Mouse (Mus musculus) urinary bladder, postnatal 36 days (tissue): ENCODE data around the gene Cpeb4.
"Not testable (repeated sequence)": the region's sequence is repeated elsewhere in the genome, so short reads cannot be mapped to it uniquely, and the experiment has no call there.

Source experiments
- DNase-seq, 2 experiments: peaks; one replicate each; pipeline ENCODE4 v3.0.0; 2022; ENCODE audit warnings: low spot score in 2 of 2, mixed read lengths in 1 of 2

The Cpeb4 gene

DNA sequence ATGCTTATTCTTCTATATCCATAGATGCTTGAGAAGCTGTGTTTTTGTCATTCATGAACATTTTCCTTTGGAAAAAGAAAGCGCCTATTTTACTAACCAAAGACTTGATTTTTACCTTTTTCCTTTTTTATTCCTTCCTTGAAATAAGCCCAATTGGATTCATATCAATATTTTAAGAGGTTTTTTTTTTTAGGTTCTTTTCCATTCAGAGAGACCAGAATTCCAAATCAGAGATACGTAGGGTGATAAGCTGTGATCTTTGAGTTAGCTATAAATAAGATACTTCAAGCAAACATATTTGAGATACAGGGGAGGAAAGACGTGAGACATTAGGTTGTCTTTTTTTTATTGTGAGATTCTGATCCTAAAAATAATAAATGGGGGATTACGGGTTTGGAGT, at the start of gene Cpeb4:
Gene Cpeb4 (plus strand): TSS at position 301 of the 400 bp plus-strand sequence.
- DNase-seq, result no peak

DNA sequence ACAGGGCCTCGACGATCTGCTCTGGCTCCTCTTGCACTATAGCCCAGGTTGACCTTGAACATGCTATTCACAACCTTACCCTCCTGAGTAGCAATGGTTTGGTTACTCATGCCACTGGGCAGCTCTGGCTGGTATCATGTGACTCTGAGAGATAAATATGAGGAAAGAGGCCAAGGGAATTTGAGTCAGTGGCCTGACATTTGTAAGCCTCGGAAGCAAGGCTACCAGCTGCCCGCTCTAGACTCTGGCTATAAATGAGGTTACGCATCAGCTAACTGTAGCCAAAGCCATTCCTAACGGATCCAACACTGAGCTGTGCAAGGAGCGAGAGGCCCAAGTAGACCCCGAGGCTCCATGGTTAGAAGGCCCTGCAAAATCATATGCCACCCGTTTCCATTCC, 49.5 kb upstream of the Cpeb4 start:
- no peak for DNase-seq

DNA sequence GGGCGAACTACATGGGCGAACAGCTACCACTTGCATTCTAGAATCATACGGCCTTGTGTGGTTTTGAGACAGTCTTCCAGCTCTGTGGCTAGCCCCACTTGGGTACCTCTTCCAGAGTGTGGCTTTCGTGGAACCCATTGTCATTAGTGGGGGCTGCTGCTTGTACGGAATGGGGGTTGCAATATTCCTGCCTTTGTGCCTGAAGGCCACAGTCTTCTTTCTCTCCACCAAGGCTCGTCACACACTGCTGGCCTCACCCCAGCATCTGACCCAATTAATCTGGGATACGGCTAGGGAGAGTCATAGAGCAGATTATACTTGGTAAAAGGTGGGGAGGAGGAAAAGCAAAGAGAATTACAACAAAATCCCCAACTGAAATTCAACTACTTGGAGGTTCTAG, 48.5 kb upstream of the Cpeb4 start:
- DNase-seq, result no peak

DNA sequence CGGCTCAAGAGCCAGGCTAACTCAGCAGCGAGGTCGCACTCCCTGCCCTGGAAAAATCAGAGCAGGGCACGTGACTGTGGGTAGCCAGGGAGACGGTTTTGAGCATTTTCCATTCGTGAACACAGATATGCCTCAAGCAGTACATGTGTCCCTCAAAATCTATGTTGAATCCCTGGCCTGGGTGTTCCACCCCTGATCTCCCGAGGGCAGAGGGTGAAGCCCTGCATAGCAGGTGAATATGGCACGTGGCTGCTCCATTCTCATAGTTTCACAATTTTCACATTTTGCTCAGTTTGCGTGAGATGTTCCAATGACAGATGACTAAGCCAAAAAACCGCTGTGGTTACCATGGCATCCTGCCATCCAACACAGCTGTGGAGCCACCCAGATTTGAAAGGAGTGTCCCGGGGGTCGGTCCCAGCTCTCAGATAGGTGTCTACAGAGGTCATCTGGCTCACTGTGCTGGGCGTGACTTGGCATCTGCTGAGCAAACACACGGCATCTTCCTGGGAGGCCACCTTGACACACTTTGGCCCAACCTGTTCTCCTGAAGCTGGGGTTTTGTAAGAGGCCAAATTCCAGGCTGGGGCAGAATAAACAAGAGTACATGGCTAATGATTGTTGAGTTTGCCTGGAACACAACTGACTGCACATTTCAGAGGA, 47.4 kb upstream of the Cpeb4 start:
- DNase-seq, result peak; percentile 56 to 70

DNA sequence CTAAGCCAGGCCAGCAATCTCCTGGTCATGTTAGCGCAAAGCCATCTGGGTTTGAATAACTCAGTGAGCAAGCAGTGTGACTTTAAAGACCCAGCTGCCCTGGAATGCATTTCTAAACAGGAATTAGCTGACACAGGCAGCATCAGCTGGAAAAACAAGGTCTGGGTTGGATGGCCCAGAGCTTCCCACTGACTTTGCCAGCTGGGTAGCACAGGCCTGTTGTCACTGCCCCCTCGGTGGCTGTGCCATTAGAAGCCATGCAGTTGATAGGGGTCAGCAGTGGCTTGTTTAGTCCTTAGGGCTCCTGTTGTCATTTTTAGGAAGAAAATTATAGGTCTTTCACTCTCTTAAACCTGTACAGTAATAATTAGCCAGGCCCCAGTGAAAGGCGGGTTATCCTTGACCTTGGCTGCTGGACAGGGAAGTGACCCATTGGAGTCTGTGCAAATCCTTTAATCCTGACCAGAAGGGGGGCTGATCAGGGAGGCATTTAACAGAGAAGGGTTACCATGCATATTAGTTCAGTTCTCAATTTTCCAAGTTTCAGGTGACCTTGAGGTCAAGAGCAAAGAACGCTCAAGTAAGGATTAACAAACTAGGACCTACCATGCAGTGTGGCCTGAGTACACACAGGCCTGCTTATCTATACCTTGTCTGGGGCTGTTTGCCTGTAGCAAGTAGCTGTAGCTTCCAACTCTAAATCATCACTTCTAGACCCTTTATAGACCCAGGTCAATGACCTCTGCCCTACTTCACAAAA, 43.8 kb upstream of the Cpeb4 start:
- no peak for DNase-seq

DNA sequence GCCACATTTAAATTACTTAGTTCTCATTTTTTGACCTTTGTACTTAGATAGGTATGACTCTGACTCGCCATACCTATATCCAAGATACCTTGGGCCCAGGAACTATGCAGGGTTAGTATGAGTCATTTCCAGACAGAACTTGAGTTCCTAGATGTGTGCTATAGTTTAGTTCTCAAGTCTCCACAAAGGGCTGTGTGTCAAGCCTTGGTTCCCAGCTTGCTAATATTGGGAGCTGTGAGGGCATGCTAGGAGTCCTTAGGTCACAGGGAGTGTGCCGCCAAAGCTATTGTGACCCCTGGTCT, 43.3 kb upstream of the Cpeb4 start:
- no peak for DNase-seq

DNA sequence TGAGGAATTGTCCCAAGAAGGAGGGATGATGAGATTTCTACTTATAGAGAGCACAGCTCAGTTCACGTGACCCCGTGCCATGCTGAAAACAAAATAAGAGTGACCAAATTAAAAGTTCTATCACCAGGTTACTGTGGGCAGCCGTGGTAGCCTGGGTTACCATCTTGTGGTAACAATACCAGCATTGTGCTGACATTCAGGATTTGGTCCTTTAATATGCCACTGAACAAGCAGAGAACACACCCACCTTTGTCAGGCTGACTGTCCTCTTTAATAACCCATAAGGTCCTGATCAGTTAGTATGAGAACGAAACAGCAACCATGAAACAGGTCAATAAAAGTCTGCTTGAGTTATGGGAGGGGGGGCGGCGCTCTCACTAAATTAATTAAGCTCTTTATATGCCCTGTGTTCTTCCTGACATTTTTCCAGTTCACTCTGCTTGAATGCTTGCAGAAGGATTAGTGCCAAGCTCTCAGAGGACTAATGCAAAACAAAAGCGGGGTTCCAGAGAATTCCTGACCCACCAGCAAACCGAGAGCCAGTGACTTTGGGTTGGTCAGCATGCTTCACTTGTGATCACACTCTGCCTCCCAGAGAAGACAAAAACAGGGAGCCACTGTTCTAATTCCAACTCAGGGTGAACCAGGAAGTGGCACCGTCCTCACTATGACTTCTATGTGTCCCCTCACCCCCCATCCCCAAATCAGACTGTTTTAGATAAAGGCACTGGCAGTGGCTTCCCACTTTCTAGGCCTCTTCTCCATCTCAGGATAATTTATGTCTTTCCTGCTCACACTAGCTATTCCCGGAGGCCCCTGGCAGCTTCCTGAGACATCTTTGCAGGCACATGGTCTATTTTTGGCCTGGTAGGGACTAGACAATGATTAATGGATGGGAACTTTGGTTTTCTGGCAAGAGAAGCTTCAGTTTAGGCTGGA, 41.5 kb upstream of the Cpeb4 start:
- no peak for DNase-seq

DNA sequence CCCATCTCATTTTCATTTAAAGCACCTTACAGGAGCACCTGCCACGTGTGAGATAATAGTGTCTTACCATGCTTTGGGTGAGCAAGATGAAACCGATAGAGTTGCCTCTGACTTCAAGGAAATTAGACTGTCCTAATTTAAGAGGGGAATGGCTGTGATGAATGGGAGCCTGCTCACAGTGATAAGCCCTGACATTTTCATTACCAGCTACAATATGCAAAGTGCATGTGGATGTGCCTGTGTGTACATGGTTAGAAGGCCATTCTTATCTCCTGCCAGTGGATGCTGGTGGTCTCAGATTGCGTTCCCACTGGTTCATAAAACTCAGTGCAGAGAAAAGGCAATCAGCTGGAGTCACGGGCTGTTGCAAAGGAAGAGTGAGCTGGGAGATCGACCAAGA, 40.6 kb upstream of the Cpeb4 start:
- DNase-seq, result no peak

DNA sequence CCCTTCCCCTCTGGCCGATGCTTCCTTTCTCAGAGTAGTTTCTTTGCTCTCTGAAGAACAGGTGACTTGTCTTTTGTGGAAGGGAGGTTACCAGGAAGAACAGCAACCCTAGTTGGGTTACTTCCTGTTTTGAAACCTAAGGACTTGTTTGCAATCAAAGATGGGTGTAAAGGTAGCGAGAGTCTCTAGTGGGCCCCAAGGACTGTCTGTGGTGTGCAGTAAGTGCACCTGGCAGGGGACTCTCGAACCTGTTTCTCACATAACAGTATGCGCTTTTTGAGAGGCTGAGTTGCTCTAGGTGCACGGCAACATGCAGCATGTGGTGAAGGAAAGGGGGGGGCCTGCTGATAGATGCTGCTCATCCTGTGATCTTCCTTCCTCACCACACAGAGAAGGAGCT, 40.0 kb upstream of the Cpeb4 start:
- DNase-seq, result no peak

DNA sequence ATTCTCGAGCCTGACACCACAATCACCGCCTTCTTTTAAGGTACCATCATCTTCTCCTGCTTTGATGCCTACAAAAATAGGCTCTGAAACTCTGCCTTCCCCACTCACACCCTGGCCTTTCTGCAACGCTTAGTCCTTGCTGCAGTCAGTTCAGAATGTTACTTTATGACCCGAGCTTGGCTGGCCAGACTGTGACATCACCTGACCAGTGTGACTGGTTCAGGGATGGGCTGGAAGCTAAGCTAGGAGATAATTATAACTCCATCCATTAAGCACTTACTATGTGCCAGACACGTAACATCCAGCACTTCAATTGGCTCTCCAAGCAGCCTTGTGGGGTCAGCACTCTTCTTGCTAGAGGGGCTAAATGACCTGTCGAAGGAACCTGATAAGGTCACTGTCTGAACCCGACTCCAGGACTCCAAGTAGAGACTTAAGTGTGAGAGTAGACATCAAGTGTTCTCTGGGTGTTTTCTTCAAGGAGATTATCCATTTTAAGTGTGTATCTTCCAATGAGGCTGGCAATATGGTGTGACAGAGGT, 39.5 kb upstream of the Cpeb4 start:
- no peak for DNase-seq

DNA sequence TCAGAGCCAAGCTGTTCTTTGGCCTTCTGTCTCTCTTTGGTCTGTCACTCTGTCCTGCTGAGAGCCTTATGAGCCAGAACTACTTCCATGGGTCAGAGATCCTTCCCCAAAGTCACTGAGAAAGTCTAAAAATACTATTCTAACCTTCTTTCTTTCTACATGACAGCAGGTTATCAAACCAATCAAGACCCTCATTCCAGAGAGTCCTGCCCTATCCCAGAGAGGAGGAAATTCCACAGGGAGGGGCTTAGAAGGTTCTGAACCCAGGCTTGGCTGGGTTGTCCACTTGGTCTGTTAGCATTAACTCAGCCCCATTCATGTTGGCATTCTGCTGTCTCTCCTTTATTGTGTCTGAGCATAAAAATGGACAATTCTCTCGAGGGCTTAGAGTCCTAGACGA, 38.5 kb upstream of the Cpeb4 start:
- no peak for DNase-seq

DNA sequence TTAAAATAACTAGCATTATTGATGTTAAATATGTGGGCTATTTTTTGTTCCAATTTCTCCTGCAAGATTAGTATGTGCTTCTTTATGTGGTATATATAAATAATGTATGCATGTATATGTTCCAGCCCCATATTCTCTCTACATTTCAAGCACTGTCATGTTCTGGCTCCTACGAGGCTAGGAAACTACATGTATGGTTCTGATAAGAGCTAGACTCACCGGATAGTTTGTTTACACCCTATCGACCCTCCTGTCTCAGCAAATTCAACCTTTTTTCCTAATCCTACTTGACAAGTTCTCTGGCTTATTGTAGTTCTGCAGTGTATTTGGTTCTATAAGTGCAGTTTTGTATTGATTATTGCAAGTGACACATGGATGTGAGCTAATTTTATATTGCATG, 36.7 kb upstream of the Cpeb4 start:
- no peak for DNase-seq

DNA sequence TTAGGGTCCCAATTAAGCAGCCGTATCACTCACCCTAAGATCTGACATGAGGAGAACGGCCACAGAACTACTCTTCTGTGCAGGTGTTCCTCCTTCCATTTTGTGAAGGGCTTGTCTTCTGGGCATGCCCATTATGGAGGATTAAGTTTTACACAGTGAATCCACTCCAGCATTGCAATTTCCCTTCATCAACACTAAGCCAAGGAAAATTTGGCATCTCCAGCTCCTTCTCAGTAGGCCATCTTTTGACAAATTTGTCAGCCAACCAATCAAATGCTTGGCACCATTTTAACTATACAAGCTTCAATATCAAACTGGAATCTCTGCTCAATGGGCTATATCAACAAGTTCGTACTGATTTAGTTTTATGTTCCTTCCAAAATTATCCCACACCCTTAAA, 34.8 kb upstream of the Cpeb4 start:
- no peak for DNase-seq

DNA sequence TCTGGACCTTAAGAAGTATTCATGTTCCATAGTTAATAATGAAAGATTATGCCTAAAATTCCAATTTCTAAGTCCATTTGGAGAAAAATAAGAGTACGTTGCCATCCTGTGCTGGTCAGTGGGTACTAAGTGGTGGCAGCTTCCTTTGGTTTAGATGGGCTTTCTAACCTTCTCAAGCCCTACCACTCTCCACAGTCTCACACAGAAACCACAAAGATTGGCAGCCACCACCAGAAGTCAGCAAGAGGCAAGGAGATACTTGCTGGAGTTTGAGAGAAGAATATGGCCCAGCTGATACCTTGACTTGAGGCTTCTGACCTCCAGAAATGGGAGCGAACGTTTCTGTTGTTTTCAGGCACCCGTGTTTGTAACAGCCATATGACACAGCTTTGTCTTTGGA, 34.3 kb upstream of the Cpeb4 start:
- DNase-seq, result no peak

DNA sequence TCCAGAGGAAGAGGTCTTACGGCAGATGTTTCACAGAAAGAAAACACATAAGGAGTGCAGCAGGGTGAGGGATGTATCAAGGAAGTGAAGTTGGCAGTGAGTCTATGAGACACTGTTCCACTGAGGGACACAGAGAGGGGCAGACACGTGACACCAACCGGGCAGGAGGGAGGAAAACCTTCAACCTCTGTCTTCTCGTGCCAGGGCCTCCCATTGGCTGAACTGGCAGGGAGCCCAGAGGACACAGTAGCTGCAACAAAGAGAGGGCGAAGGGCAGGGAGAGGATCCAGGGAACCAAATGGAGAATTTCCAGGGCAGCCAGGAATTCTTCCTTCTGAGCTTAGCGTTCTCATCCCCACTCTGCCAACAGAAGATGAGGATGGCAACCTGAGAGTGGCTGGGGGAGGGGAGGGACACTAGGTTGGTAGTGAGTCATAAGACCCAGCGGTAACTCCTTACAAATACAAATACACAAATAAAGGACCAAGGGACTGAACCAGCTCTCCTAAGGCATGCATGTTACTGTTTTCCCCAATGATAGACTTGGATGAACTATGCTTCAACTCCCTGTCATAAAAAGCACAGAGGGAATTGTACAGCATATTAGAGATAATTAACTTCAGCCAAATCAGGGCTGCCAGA, 33.4 kb upstream of the Cpeb4 start:
- DNase-seq, result peak in 1 of 2 experiments; percentile 74

DNA sequence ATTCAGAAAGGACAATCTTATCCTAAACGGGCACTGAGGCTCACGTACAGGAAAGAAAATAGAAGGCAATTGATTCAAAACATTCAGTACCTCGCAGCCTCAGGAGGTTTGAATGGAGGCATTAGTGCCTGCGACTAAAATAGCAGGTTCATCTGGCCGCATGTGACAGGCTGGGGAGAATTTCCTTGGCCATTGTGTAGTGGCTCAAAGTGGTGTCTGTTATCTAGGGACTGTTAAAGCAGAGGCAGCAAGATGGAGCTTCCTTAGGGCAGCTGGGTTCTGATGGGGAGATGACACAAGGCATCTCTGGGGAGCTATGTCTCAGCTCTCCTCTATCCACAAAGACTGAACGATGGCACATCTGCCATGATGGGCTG, 32.9 kb upstream of the Cpeb4 start:
- no peak for DNase-seq

DNA sequence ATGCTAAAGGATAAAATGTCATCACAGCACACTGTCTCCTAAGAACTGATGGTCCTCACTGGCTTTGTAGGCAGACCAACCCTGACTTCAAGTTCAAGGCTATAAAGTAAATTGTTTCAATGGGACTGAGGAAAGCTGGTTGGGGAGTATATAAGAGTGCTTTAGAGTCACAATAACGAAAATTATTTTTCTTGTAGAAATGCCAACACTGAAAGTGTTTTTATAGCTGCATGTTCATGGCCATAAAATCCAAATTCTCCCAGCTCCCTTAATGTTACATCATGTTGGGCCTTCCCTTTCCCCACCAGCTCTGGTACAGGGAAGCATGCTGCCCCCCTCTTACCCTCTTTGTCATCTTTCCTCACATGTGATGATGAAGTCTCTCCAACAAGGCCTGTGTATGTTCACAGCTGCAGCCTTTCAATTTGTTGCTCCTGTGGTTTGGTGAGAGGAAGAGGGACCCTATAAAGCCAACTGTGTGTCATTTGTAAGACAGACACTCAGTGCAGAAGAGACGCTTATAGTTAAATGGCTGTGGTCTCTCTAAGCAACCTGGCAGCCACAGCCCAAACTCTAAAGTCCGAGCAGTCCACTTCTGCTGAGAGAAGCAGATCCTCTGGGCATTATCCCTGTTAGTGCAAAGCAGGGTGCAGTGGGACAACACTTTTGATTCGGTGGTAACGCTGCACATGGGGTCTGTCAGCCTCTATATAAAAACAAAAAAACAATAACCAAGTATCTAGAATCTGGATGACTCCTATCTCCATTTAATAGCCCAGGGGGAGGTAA, 29.6 kb upstream of the Cpeb4 start:
- no peak for DNase-seq

DNA sequence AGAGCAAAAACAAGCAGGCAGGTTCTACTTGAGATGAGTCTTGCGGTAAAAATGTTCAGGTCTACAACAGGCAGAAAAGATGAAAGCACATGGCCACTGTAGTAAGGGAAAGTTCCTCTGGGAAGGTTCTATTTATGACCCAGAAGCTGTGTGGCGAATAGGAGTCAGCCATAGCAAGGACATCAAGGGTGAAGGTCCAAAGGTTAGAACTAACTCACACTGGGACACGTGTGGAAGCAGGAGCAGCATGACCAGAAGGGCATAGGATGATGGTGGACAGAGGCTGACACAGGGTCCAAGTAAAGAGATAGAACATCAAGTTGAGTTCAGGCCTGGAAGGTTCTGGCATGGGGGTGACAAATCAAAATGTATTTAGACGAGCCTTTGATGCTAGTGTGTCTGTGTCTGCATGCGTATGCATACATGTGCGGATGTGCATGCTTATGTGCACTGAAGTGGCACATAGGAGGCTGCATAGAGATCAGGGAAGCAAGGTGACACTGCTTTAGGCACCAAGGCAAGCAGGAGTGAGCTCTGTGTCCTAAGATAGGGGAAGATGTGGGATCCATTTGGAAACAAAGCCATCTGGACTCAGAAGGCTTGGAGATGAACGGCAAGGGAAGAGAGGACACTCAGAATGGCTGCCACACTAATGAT, 28.7 kb upstream of the Cpeb4 start:
- DNase-seq, result no peak

DNA sequence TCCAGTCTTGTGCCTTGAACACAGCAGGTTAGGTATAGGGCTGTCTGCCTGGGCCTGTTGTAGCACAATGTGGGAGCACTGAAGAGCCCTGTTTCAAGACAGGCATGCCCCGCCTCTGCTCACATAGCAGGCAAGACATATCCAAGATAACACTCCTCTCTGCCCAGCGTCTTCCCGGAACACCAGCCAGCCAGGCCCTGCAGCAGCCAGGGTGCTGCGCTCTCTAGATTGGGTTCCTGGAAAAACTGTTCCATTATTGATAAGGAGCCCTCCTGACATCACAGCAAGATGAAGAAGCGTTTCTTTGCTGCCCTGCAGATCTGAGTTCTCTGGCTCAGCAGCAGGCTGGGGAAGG, 28.2 kb upstream of the Cpeb4 start:
- no peak for DNase-seq

DNA sequence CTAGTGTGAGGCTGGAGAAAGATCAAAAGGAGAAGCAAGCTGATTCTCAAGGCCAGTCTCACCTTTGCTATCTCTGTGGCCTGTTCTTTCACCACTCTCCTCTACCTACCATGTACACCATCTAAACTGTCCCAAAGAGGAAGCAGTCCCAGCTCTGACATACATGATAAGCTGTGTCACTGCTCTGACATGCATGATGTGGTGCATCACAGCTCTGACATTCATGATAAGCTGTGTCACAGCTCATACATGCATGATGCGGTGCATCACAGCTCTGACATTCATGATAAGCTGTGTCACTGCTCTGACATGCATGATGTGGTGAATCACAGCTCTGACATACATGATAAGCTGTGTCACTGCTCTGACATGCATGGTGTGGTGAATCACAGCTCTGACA, 26.9 kb upstream of the Cpeb4 start:
- not testable (repeated sequence) for DNase-seq
